Mouse (Mus musculus) c-Kit-positive CD71-positive TER-119-positive erythroid progenitor cells, embryonic 14.5 days (primary cell): ENCODE measurements at regions not wholly inside any gene's neighbourhood (a gene's known extent, or its start where the extent isn't known, plus 50 kb on each side); places are given as distances from the start of the nearest gene placed in this dataset.
"Not testable (repeated sequence)": the region's sequence is repeated elsewhere in the genome, so short reads cannot be mapped to it uniquely, and the experiment has no call there.

Experiments
- DNase-seq: peaks from one replicate; pipeline ENCODE4 v3.0.0-alpha.2; 2013; ENCODE audit warnings: low spot score

DNA sequence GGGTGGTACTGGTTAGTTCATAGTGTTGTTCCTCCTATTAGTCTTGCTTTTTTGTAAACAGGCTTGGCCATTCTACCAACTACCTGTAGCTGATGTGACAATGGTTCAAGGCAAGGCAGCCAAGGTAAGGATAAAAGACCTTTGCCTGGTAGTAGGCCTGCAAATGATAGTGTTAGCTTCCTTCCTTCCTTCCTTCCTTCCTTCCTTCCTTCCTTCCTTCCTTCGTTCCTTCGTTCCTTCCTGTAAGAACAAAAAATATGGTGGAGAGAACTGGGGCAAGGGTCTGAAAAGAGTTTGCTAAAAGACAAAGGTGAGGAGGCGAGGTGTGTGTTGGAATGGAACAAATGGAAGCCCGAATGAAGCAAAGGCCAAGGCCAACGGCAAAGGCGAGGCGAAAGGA lies 84.8 kb upstream of the Ezh2 start:
- DNase-seq, result not testable (repeated sequence)

DNA sequence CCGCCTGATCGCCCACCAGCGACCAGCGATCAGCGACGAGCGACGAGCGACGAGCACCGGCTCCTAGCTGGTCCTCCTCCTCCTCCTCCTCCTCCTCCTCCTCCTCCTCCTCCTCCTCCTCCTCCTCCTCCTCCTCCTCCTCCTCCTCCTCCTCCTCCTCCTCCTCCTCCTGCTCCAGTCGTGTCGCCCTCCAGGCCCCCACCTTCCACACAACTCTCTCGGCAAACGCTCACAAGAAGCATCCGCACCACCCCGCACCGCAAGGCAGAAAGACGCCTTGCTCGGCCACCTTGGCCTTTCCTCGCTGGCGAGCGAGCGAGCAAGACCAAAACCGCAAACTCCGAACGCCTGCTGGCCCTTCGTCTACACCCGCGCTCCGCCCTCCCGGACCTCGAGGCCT lies 77.6 kb upstream of the Ezh2 start:
- not testable (repeated sequence) for DNase-seq

DNA sequence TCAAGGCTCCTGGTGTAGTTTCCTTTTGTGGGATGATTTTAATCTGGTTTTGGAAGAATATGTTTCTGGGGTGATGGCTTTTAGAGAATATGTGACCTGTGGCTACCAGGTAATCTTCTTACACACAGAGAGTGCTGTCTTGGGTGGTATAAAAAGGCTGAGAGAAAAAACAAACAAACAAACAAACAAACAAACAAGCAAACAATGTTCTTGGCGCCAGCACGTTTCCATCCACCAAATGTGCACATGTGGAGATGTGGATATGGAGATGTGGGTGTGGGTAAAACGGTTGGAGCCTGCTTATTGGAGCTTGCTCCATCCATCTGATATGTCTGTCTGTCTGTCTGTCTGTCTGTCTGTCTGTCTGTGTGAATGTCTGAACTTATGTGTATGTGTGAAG lies 57.7 kb upstream of the Ezh2 start:
- not testable (repeated sequence) for DNase-seq

DNA sequence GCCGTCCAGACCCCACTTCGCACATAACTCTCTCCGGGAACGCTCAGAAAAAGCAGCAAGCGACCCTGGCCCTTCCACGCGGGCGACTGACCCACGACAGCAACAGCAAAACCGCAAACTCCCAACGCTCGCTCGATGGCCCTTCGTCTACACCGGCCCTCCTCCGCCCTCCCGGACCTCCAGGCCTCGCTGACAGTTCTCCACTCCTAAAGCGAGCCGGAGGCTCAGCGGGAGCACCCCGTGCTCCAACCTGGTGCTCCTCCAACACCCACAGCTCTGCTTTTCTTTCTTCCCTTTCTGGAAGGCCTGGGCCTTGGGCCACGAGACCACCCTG lies 56.2 kb upstream of the Ezh2 start:
- not testable (repeated sequence) for DNase-seq

DNA sequence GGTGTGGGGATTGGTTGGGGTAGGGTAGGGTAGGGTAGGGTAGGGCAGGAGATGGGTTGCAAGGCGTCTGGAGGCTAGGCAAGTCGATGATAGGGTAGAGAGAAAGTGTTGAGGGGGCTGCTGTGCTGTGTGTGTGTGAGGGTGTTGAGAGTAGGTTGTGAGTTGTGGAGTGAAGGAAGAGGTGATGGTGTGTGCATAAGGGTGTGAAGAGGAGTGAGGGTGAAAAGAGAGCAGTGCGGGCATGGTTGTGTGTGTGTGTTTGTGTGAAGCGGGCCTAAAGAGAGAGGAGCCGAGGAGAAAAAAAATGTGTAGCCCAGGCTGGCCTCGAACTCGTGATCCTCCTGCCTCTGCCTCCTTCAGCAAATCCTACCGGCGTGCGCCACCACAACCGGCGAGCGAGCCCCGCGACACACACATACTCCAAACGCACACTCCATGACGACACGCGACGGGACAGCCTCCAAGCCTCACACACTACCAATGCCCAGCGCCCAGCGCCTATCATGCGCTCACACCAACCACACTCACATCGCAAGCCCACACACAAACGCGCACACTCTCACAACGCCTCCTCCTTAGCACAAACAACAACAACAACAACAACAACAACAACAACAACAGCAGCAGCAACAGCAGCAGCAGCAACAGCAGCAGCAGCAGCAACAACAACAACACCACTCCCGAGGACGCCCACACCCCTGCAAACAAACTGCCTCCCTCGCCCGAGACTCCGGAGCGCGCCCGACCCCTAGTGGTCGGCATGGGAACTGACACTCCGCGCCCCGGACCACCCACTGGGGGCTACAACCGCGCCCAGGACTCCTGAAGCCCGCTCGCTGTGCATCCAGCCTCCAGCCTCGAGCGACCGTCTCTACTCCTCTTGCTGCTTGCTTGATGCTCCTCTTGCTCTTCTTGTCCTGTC lies 55.6 kb upstream of the Ezh2 start:
- DNase-seq, result peak; percentile 97

DNA sequence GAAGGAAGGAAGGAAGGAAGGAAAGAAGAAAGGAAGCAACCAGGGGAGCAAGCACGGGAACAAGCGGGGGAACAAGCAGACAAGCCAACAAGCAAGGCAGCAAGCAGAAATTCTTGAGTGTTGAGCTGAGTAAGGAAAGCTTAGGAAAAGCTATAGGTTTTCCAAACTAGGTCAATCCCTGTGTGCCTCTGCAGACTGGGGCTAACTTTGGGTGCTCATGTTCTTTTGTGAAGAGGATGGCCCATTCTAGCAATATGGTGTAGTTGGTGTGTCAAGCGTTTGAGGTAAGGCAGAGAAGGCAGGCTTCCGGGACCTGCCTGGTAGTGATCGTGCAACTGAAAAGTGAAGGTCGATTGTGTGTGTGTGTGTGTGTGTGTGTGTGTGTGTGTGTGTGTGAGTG lies 54.8 kb upstream of the Ezh2 start:
- DNase-seq, result peak; percentile 33

DNA sequence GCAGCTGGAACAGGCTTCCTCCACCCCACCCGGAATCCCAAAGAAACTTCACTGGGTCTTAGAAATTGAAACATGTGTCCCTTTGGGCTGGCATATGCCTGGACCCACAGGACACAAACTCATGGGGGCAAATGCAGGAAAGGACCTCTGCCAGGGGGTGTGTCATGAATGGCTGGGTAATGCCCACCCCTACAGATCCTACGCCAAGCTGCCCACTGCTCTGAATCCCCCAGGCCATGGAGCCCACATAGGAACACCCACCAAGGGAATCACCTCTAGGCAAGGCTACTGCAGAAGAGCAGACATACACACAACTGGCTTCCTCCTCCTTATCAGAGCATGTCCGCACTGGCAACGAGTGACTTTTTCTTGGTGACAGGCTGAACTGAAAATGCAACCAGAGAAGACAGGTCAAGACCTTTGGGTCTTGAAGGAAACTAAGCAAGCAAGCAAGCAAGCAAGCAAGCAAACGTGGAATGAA lies 54.4 kb upstream of the Ezh2 start:
- DNase-seq, result peak; percentile 45

DNA sequence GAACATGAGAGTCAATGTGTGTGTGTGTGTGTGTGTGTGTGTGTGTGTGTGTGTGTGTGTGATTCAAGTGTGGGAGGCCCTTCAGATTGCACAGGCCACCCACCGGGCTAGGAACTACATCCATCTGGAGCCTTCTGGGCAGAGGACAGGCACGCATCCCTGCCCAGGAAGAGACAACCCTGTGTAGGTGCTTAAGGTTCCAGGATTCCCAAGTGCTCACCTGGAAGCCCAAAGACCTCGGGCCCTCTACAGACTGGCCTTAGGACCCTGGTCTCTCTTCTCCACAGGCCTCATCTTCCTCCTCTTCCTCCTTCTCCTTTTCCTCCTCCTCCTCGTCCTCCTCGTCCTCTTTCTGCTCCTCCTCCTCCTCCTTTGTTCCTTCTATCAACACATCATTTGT lies 53.8 kb upstream of the Ezh2 start:
- DNase-seq, result no peak

DNA sequence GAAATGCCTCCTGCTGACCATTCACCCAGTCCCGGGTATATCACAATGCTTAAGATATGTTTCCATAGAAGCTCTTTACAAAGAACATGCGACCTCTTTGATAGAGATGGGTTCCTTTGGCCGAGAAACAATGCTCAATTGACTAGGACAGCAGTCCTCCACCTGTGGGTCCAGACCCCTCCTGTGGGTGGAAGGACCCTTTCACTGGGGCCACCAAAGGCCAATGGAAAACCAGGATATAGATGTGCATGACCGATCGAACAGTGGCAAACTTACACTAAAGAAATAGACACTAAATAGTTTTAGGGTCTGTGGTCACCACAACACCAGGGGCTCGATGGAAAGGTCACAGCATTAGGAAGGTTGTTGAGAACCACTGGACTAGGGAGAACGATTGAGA lies 53.2 kb upstream of the Ezh2 start:
- DNase-seq, result no peak

DNA sequence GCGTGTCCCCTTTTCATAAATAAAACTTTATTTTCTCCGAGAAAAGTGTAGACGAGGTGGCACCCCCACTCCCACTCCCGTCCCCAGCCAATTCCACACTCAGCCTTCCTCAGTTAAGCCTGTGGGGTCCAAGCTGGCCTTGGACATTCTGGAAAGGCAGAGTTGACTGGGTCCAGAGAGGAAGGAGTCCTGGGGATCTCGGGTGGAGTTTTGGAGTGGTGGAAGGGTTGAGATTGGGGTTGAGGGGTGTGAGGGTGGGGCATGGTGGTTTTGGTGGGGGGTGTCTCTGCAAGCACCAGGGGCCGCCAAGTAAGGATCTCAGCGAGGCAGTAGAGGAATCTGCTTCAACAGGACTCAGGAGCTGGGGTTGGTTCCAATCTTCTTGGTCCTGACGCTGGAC lies 52.7 kb upstream of the Ezh2 start:
- peak; percentile 13 for DNase-seq

DNA sequence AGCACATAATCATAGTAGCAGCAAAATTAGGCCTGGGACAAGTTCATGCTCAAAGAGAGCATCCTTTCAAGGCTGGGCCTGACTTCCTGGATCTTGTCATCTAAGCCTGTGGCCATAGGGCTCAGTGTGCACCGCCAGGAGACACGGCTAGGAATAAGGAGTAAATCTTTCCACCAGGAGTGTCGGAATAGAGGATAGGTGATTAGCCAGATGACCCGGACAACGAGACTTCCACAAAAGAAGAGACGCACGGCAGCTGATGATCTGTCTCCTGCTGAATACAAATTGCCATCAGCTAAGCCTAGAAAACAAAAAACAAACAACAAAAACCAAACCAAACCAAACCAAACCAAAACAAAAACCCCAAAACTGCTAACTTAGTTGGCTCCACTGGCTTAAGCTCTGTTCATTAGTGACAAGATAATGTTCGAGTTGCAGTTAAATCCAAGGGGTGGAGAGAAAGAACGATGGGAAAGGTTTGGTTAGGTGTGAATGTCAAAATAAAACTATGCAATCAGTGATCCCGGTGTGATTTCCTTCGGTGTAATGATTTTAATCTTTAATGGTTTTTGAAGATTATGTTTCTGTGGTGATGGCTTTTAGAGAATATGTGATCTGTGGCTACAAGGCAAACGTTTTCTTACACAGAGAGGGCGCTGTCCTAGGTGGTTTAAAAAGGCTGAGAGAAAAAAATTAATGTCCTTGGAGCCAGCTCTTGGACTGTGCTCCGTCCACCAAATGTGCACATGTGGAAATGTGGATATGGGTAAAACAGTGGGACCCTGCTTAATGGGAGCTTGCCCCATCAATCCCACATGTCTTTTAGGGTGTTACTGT lies 51.8 kb upstream of the Ezh2 start:
- peak; percentile 27 for DNase-seq

DNA sequence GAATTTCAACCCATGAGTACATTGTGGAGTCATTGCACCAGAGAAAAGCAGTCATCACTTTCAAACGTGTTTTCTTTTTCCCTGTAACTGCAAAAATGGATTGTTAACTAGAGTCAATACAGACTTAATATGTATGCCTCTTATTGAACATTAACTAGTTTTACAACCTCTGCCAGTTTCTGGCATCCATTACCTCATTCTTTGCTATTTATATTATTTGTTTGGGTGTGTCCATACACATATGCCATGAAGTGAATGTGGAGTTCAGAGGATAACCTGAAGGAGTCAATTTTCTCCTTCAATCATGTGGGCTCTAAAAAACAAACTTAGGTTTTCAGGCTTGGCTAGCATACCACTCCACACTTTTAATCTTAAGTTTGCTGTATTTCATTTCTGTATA lies 50.9 kb upstream of the Ezh2 start:
- DNase-seq, result no peak
